Mouse (Mus musculus) ZHBTc4 (cell line): ENCODE results near the gene Stk24.

ENCODE experiments used
- DNase-seq: peaks from one replicate; pipeline ENCODE4 v3.0.0-alpha.2; 2011; ENCODE audit warnings: low read depth, low spot score

Gene Stk24

DNA sequence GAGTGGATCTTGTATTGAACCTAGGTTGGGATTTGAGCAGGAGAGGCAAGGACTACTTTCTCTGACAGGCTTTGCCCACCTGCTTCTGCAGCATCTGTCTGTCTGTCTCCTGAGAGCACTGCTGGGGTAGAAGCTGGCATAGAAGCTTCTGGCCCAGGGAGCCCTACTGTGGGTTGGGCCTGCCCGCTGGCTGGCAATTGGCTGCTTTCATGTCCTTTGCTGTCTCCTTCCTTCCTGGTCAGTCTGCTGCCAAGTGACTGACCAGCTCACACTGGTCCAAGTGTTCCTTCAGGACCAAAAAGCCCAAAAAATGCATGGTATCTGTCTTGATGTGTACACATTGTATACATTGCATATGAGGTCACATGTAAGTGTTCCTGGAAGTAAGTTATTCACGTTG is 115.9 kb downstream of the Stk24 start:
- no peak for DNase-seq

DNA sequence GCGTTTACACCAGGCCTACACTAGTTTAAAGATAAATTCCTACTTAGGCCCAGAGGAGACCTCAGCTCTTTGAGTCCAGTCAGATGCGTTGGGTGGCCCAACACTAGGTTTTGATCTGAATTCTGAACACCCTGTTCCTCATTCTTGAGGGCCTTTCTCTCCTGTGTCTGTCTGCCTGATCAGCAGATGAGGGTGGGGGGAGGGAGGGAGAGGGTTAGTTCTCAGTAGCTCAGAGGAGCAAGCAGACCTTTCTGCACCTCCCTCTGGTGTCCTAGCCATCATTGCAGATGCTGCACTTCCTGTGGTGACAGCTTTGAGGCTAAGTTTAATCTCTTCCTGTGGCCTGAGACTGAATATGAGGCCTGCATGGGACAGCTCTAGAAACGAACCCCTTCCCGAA is 117.2 kb downstream of the Stk24 start:
- DNase-seq = no peak

DNA sequence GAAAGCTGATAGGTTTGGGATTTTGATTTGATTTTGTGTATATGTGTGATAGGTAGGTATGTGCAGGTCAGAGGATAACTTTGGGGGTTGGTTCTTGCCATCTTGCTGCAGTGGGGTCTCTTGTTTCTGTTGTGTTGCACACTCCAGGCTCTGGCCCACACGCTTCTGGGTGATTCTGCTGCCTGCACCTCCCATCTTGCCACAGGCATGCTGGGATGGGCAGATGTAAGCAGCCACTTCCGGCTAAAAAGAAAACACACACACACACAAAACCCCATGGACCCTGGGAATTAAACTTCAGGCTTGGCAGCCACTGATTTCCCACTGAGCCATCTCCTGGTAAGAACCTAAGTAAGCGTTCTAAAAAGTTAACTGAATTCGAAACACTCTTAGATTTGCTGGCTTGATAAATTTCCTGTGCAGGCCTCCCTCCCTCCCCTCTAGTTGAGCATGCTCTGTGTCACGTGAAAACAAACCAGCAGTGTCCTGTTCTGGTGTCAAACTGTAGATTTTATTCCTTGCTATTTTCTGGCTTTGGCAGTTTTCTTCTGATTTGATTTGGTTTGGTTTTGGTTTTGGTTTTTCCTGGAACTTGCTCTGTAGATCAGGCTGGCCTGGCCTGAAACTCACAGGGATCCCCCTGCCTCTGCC is 118.5 kb downstream of the Stk24 start:
- no peak for DNase-seq

DNA sequence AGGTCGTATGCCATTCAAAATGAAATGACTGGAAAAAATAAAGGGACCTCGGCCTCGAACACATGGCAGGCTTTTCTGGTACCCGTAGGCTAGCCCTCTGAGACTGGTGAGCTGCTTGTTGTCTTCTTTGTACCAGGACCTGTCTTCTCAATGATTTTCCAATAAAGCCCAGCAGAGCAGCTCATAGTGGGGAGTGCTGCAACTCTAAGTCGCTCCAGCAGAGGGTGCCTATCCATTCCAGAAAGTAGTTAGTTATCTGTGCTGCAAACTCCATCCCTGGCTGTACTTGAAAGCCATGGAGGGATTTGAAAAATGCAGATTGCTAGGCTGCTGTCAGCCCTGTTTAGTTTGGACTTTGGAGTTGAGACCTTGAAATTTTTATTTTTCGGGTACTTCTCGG is 120.0 kb downstream of the Stk24 start:
- peak; percentile 79 for DNase-seq

DNA sequence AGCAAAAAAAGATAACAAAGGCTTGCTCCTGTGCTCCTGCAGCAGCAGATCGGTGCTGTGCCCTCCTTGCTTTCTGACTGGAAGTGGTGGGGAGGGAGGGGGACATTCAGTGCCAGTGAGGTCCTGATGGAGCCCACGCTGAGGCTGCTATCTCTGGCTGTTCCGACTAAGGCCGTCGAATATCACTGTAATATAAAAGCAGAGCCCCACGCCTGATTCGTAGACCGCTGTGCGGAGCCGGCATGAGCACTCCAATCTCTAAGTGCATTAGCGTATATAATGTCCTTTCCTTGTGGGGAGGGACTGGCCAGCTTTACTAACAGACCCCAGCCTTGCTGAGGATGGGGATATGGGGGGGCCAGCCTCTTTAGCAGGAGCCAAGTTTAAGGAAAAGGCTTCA is 120.5 kb downstream of the Stk24 start:
- DNase-seq = no peak

DNA sequence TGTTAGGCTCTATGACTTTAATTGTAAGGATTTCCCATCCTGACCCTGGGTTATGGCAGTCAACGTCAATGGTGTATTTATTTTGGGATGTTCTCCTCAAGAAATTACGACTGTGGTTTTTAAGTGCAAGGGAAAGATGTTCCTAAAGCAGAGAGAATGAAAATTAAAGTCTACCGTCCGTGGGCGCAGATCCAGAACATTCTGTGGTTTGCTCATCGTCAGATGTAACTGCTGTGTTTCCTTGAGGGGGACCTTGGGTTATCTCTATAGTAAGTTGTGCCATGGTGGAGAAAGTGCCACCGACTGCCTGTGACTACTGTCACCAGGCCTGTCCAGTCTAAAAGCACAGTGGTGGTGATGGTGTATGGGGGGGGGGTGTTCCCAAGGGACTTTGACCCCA is 122.9 kb downstream of the Stk24 start:
- no peak for DNase-seq

DNA sequence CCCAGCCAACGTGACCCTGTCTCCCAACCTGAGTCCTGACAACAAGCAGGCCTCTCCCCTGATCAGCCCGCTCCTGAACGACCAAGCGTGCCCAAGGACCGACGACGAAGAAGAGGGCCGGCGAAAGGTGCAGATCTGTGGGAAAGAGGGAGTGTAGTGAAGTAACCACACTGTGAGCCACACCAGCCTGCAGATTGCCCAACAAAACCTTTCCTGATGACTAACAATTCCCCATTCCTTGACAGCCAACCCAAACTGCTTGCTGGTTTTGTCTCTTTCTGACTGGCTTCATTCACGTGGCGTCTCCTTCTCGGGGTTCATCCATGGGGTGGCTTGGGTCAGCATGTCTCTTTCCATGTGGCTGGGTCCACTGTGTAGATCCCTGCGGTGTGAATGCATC is 124.3 kb downstream of the Stk24 start:
- peak; percentile 61 for DNase-seq

DNA sequence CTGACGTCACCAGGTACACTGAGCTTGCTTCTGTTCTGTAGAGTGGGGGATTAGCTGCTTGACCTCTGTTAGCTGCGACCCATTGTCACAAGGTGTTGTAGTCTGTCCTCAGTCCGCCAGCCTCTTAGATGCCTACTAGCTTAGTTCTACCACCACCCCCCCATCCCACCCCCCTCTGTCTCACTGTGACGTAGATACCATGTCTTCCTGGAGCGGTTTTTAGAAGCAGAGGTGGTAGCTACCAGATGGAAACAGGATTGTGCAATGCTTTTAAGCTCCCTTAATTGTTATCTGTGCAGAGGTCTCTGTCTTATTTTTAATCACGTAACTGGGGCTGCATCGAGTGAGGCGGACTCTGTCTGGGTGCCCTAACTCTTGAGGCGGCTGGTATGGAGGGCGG is 124.9 kb downstream of the Stk24 start:
- DNase-seq = no peak

DNA sequence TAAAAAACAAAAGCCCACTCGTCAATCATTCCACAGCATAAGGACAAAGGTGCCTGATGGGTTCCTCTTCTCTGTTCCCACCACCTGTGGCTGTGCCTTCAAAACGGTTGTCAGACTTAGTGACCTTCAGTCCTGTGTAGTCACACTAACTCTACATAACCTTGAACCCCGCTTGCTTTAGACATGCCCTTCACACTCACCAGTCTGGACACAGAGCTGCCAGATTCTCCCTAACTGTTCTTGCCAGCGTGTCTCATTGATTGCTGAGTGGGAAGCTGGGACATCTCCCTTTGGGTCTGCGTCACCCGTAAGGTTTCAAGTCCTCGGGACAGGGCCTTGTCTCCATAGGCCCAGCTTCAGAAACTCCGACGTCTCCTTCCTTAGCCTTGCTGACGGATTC is 127.3 kb downstream of the Stk24 start:
- DNase-seq = peak; percentile 32

DNA sequence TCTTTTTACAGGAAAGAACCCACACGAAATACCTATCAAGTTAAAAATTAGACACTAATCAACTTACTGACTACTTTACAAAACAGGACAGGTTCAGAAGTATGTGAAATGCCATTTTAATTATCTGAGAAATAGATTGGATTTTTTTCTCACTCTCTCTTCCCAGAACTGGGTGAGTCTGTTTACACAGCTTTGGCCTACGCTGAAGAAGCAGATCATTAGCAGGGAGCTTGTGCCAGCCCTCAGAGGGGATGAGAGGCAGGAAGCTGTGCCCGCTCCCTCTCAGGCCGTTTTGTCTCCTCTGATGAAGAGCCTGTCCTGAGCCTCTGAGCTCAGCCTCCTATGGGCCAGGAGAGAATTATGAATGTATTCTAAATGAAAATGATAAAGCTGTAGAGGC is 128.1 kb downstream of the Stk24 start:
- DNase-seq = no peak

DNA sequence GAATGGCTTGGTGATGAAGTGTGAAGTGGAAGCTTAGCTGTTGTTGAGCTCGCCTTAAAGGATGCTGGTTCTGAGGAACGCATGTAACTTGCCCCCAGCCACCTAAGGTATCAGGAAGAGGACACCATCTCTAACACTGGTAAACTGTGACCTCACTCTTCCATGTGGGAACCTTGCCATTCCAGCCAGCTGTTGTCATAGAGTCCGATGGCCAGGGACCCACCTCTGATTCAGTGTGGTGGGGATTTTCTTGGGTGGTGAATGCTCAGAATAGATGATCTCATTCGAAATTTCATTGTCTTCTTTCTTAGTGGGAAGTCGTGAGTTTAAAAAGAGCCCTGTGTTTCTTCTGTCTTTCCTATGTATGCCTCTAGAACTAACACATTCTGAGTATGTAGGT is 128.7 kb downstream of the Stk24 start:
- no peak for DNase-seq

DNA sequence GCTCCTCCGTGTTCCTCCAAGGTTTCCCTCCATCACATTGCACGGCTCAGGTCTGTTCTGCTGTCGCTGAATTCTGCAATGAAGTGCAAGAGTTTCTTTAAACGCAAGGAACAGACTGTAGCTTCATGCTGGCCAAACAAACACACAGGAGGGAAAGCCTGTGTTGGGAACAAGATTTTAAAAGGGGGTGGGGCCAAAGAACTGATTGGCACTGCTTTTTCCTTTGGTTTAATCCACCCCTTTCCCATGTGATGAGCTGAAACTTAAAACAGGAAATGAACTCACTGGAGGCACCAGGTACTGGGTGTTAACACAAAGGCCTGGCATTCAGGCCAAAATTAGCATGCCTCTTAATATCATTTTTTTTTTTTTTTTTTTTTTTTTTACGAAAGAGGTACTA is 131.5 kb downstream of the Stk24 start:
- no peak for DNase-seq

DNA sequence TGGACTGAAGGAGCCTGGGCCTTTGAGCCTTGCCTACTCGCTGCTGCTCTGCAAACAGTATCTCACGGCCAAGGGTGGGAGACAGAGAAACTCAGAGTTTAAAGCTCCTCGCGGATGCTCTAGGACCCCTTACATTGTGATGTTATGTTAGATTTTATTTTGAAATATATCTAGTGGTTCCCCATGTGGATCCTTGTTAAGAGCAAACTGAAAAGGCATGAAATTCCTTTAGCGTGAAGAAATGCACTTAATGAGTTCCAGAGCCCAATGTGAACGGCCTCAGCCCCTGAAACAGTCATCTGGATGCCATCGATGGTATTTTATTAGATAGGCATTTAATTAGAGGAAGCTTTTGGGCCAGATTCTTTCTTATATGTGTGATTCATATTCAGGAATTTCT is 132.5 kb downstream of the Stk24 start:
- no peak for DNase-seq

DNA sequence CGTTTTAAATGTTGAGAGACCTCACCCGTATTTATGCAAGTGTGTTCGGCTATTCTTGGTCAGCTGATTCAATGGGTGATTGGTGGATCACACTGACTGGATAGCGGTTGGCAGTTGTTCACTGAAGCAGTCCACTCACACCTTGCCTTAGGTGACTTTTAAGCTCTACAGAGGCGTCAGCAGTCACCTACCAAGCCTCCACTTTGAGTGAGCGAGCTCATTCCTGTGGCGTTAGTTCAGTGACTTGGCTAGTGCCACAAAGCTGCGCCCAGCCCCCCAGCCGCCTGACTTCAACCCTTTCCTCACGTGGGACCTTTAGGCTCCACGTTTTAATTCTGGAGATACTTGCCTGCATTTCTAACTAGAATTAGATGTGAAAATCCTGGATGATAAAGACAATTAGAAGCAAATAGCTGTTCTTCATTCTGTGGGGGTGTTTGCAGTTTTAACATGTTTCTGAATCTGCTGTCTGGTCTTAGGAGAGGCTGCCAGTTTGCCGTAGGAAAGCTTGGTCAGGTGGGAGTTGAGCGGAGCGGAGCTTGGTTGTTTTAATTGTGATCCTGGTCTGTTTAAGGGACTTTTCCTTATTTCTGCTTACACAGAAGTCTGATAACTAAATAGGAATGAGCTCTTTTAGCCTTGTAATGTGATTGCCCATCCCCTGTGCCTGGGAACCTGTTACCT is 133.6 kb downstream of the Stk24 start:
- no peak for DNase-seq

DNA sequence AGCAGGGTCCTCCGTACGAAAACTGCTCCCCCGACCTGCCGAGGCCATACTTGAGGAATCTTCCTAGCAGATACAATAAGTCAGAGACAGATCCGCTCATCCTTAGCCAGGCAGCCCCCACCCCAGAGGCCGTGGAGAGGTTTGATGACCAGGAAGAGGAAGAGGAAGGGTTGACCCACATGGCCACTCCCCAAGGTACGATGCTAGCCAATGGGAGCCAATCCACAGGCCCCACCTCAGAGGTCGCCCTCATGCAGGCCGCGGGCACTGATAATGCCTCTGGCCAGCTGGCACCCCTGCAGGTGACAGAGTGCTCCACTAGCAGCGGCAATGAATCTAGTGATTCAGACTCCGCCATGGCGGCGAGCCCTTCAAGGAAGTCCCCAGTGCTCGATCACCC is 135.7 kb downstream of the Stk24 start:
- DNase-seq = no peak

DNA sequence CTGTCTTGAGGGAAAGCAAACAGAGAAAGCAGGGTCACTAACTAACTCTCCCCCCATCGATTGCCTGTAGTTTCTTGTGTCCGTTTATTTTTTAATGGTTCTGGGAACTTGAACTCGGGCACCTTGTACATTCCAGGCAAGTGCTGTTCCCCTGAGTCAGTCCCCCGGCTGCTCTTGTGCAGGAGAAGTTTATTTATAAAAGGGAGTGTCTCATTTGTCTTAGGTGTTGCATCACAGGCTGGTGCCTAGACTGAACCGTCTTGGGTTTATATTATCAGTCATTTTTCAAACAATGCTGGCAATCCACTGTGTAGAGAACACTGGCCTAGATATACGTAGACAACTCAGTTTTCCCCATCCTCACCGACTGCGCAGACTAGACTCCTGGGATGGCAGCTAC is 140.4 kb downstream of the Stk24 start:
- no peak for DNase-seq

DNA sequence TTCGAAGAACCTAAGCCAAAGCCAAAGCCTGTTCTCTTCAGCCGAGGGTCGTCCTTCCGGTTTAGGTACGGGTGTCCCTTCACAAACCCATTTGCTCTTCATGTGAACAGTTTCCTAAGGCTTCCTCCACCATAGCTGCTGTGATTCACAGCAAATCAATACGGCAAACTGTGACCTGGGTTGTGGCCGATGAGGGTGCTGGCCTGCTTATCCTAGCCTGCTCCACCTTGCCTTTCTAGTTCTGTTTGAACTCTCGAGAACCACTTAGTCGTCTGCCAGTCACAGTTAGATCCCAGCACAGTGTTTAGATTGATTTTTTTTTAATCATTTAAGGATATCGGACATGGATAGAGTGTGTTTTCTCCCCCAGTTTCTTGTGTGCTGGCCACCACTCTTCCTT is 141.1 kb downstream of the Stk24 start:
- no peak for DNase-seq

DNA sequence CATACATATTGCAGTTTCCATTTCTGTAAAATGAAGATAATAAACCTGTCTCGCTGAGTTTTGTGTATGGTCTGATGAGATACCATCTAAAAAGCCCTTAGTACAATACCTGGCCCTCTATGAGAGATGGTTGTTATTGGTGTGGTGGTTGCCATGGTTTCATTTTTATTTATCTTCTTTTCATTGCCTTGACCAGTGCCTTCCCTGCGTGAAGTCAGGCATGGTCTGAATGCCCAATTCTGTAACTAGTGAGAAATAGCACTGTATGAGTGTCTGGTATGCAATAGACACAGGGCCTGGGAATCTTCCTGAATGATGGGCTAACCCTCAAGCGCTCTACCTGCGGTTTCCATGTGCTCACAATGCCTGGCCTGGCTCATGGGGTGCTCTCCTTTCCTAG is 143.1 kb downstream of the Stk24 start:
- no peak for DNase-seq
